Mouse (Mus musculus) midbrain, embryonic 14.5 days (tissue): ENCODE data around the gene Tnfaip6. TPM values are rescaled to one million over a fixed set of nuclear protein-coding genes. Genes with fewer than 3 reads are reported as not detected.
A peak's percentile ranks its signal among the peaks of the same experiment; 100 is the strongest.

Experiments used
- ATAC-seq: fragments of 200-750 bp; cut with Nextera tagmentation; 2 replicates; pipeline ENCODE4 v1.8.0; 2017; ENCODE audit warnings: moderate number of reproducible peaks, moderate library complexity; ENCODE audit not compliant: low FRiP score, low TSS enrichment
- DNase-seq: peaks from one replicate; pipeline ENCODE4 v3.0.0-alpha.2; 2015
- H3K27ac ChIP-seq: fragments of 300-500 bp; sonication (generic); replicated peaks from 2 replicates; pipeline ENCODE4 v1.5.1; 2014; ENCODE audit warnings: mild to moderate bottlenecking, low read depth, low read length, moderate library complexity
- H3K27me3 ChIP-seq: fragments of 300-500 bp; sonication (generic); 2 replicates; pipeline ENCODE4 v1.6.1; 2014; ENCODE audit warnings: low read length, control low read depth, mixed read lengths; ENCODE audit not compliant: control insufficient read depth, insufficient read depth
- H3K36me3 ChIP-seq: fragments of 300-500 bp; sonication (generic); 2 replicates; pipeline ENCODE4 v1.6.1; 2014; ENCODE audit warnings: low read length, control low read depth; ENCODE audit not compliant: control insufficient read depth, insufficient read depth
- H3K4me1 ChIP-seq: fragments of 300-500 bp; sonication (generic); 2 replicates; pipeline ENCODE4 v1.6.1; 2014; ENCODE audit warnings: mild to moderate bottlenecking, antibody characterized with exemption, low read length, control low read depth; ENCODE audit not compliant: control insufficient read depth, insufficient read depth
- H3K4me2 ChIP-seq: fragments of 300-500 bp; sonication (generic); 2 replicates; pipeline ENCODE4 v1.6.1; 2014; ENCODE audit warnings: mild to moderate bottlenecking, low read length, moderate library complexity
- H3K4me3 ChIP-seq: fragments of 300-500 bp; sonication (generic); replicated peaks from 2 replicates; pipeline ENCODE4 v1.5.1; 2014; ENCODE audit warnings: low read depth, low read length
- H3K9ac ChIP-seq: fragments of 300-500 bp; sonication (generic); replicated peaks from 2 replicates; pipeline ENCODE4 v1.6.1; 2014; ENCODE audit warnings: mild to moderate bottlenecking, low read length, moderate library complexity
- H3K9me3 ChIP-seq: fragments of 300-500 bp; sonication (generic); 2 replicates; pipeline ENCODE4 v1.6.1; 2016; ENCODE audit warnings: low read length, control low read depth, mixed read lengths; ENCODE audit not compliant: control insufficient read depth
- WGBS: fragments of 180-500 bp; shearing (Covaris S2); extraction: QIAGEN DNeasy Blood & Tissue Kit; methylation state at CpG from one replicate; pipeline ENCODE4 v1.1.7; 2014; 5-methylcytosine and 5-hydroxymethylcytosine counted together
- polyA plus RNA-seq: library from polyadenylated mRNA; unstranded; fragments of >200 nt; fragmentation: Nextera tagmentation; extraction: Ambion mirVana; gene quantifications from 2 replicates; pipeline ENCODE4 v1.2.1, GENCODE M21; 2014

The Tnfaip6 gene
- polyA plus RNA-seq, 1 experiment from 2014 or later, result 3.9 TPM

- Histone ChIP-seq H3K9ac (no peak overlapping the region), H3K27me3 (no peaks in the 10 kb centered on the region), H3K4me3 (no peak overlapping the region), H3K27ac (no peak overlapping the region), H3K36me3 (no peaks in the 10 kb centered on the region), H3K4me1 (0 out of 2 replicates have a peak, but pooled peaks cover 5% of the 10 kb centered on the region), H3K9me3 (no peaks in the 10 kb centered on the region), H3K4me2 (no peak overlapping the region)
- 74% methylated on average over 3 of the region's 3 CpGs for WGBS
- DNase-seq (no peak), ATAC-seq (no peak)
Observed at GRCm38 (mm10) chr2:52042132-52042531, 4.3 kb downstream of the Tnfaip6 start.

GRCm38 (mm10) chr2:52042714-52043113 lies 4.9 kb downstream of the Tnfaip6 start:
- H3K9me3 ChIP-seq, result no peaks in the 10 kb centered on the region
- no peaks in the 10 kb centered on the region for H3K36me3 ChIP-seq
- H3K27me3 ChIP-seq, result no peaks in the 10 kb centered on the region
- H3K9ac ChIP-seq, result no peak overlapping the region
- no peak overlapping the region for H3K4me2 ChIP-seq
- 68% methylated on average over 5 of the region's 5 CpGs for WGBS
- no peak overlapping the region for H3K27ac ChIP-seq
- DNase-seq (no peak), ATAC-seq (no peak)
- H3K4me3 ChIP-seq, result no peak overlapping the region
- H3K4me1 ChIP-seq, result 0 out of 2 replicates have a peak, but pooled peaks cover 5% of the 10 kb centered on the region

GRCm38 (mm10) chr2:52043485-52043884 lies 5.7 kb downstream of the Tnfaip6 start:
- H3K4me1 ChIP-seq, result 0 out of 2 replicates have a peak, but pooled peaks cover 2% of the 10 kb centered on the region
- no peak overlapping the region for H3K9ac ChIP-seq
- H3K4me2 ChIP-seq, result no peak overlapping the region
- no peaks in the 10 kb centered on the region for H3K9me3 ChIP-seq
- DNase-seq (peak; percentile 17), ATAC-seq (no peak)
- no peak overlapping the region for H3K4me3 ChIP-seq
- H3K27me3 ChIP-seq, result no peaks in the 10 kb centered on the region
- WGBS, result 56% methylated on average over 11 of the region's 11 CpGs
- no peak overlapping the region for H3K27ac ChIP-seq
- H3K36me3 ChIP-seq, result no peaks in the 10 kb centered on the region

- DNase-seq, result no peak
- no peak overlapping the region for H3K9ac ChIP-seq
- no peak overlapping the region for H3K4me3 ChIP-seq
- H3K27me3 ChIP-seq, result no peaks in the 10 kb centered on the region
- no peaks in the 10 kb centered on the region for H3K4me1 ChIP-seq
- ATAC-seq, result no peak
- WGBS, result 87% methylated on average over 5 of the region's 5 CpGs
- H3K36me3 ChIP-seq, result no peaks in the 10 kb centered on the region
- no peaks in the 10 kb centered on the region for H3K9me3 ChIP-seq
- H3K4me2 ChIP-seq, result no peak overlapping the region
- no peak overlapping the region for H3K27ac ChIP-seq
Observed at GRCm38 (mm10) chr2:52046032-52046431, 8.2 kb downstream of the Tnfaip6 start.

GRCm38 (mm10) chr2:52050823-52051222 lies 13.0 kb downstream of the Tnfaip6 start:
- Histone ChIP-seq H3K4me1 (no peaks in the 10 kb centered on the region), H3K4me3 (no peak overlapping the region), H3K9ac (no peak overlapping the region), H3K27me3 (no peaks in the 10 kb centered on the region), H3K4me2 (no peak overlapping the region), H3K36me3 (no peaks in the 10 kb centered on the region), H3K27ac (no peak overlapping the region), H3K9me3 (no peaks in the 10 kb centered on the region)
- ATAC-seq (no peak), DNase-seq (no peak)
- 95% methylated on average over 11 of the region's 11 CpGs for WGBS

GRCm38 (mm10) chr2:52052335-52052734 lies 14.5 kb downstream of the Tnfaip6 start:
- H3K9ac ChIP-seq, result no peak overlapping the region
- H3K4me2 ChIP-seq, result no peak overlapping the region
- H3K4me1 ChIP-seq, result no peaks in the 10 kb centered on the region
- no peak overlapping the region for H3K27ac ChIP-seq
- no peaks in the 10 kb centered on the region for H3K9me3 ChIP-seq
- H3K4me3 ChIP-seq, result no peak overlapping the region
- no peaks in the 10 kb centered on the region for H3K36me3 ChIP-seq
- 86% methylated on average over 4 of the region's 4 CpGs for whole genome bisulfite sequencing
- ATAC-seq (no peak), DNase-seq (no peak)
- H3K27me3 ChIP-seq, result no peaks in the 10 kb centered on the region

- Histone ChIP-seq H3K9me3 (no peaks in the 10 kb centered on the region), H3K4me1 (no peaks in the 10 kb centered on the region), H3K4me3 (no peak overlapping the region), H3K27me3 (no peaks in the 10 kb centered on the region), H3K9ac (no peak overlapping the region), H3K27ac (no peak overlapping the region), H3K4me2 (no peak overlapping the region), H3K36me3 (no peaks in the 10 kb centered on the region)
- ATAC-seq, result no peak
- 61% methylated on average over 5 of the region's 5 CpGs for WGBS
- DNase-seq, result no peak
Observed at GRCm38 (mm10) chr2:52053502-52053901, 15.7 kb downstream of the Tnfaip6 start.

GRCm38 (mm10) chr2:52055616-52056015 lies 17.8 kb downstream of the Tnfaip6 start:
- H3K4me2 ChIP-seq, result no peak overlapping the region
- H3K27ac ChIP-seq, result no peak overlapping the region
- no peak for ATAC-seq
- WGBS, result 12% methylated on average over 4 of the region's 4 CpGs
- DNase-seq, result peak; percentile 29
- no peaks in the 10 kb centered on the region for H3K9me3 ChIP-seq
- no peaks in the 10 kb centered on the region for H3K4me1 ChIP-seq
- no peak overlapping the region for H3K9ac ChIP-seq
- H3K36me3 ChIP-seq, result no peaks in the 10 kb centered on the region
- no peak overlapping the region for H3K4me3 ChIP-seq
- no peaks in the 10 kb centered on the region for H3K27me3 ChIP-seq

GRCm38 (mm10) chr2:52057099-52057498 lies 19.3 kb downstream of the Tnfaip6 start:
- ATAC-seq (no peak), DNase-seq (no peak)
- no peak overlapping the region for H3K4me2 ChIP-seq
- 91% methylated on average over 1 of the region's 1 CpGs for WGBS
- H3K27me3 ChIP-seq, result no peaks in the 10 kb centered on the region
- H3K9ac ChIP-seq, result no peak overlapping the region
- H3K27ac ChIP-seq, result no peak overlapping the region
- no peaks in the 10 kb centered on the region for H3K9me3 ChIP-seq
- H3K4me3 ChIP-seq, result no peak overlapping the region
- no peaks in the 10 kb centered on the region for H3K36me3 ChIP-seq
- H3K4me1 ChIP-seq, result no peaks in the 10 kb centered on the region
